Mouse (Mus musculus): ENCODE measurements around the gene Zcchc10. TPM values are rescaled to one million over a fixed set of nuclear protein-coding genes. Genes with fewer than 3 reads are reported as not detected.

Gene Zcchc10
- total and polyA plus RNA-seq, 3 experiments, result 7.6 to 10.1 (median 8.8) TPM

Other genes starting within 250 kb of the Zcchc10 start
- 100 to 1,000 TPM; 194 to 257 TPM for gene Hspa4, start 24.2 kb upstream of the Zcchc10 start, total RNA-seq (2021)
- 54.0 and 57.0 TPM in 2 replicates for gene Hspa4, start 24.2 kb upstream of the Zcchc10 start, polyA plus RNA-seq (2012; rRNA removed)
- gene Aff4, start 26.2 kb downstream of the Zcchc10 start, total RNA-seq (2021), result 100 to 1,000 TPM; 145 to 306 TPM
- gene Aff4, start 26.2 kb downstream of the Zcchc10 start, polyA plus RNA-seq (2012; rRNA removed), result 6.3 and 8.7 TPM in 2 replicates
- gene Leap2, start 98.5 kb downstream of the Zcchc10 start, total RNA-seq (2021), result not detected
- gene Leap2, start 98.5 kb downstream of the Zcchc10 start, polyA plus RNA-seq (2012; rRNA removed), result not detected in 2 replicates
- 1,000 to 10,000 TPM; 1,216 to 1,248 TPM for gene Uqcrq, start 106.2 kb downstream of the Zcchc10 start, total RNA-seq (2021)
- gene Uqcrq, start 106.2 kb downstream of the Zcchc10 start, polyA plus RNA-seq (2012; rRNA removed), result 845 and 941 TPM in 2 replicates
- gene Gdf9, start 106.3 kb downstream of the Zcchc10 start, total RNA-seq (2021), result 1 to 10 TPM in 1 of 2 experiments, under 1 TPM in 1; 0.90 to 9.0 TPM
- 0.36 and 0.39 TPM in 2 replicates for gene Gdf9, start 106.3 kb downstream of the Zcchc10 start, polyA plus RNA-seq (2012; rRNA removed)
- gene Gm10447, start 132.4 kb downstream of the Zcchc10 start, total RNA-seq (2021), result not detected
- gene Gm10447, start 132.4 kb downstream of the Zcchc10 start, polyA plus RNA-seq (2012; rRNA removed), result 0.08 TPM in 1 of 2 replicates, not detected in the other
- gene Shroom1, start 132.5 kb downstream of the Zcchc10 start, total RNA-seq (2021), result 1 to 10 TPM; 3.5 to 3.8 TPM
- gene Shroom1, start 132.5 kb downstream of the Zcchc10 start, polyA plus RNA-seq (2012; rRNA removed), result 5.0 and 5.3 TPM in 2 replicates
- gene Gm9837, start 145.8 kb downstream of the Zcchc10 start, total RNA-seq (2021), result not detected
- gene Gm9837, start 145.8 kb downstream of the Zcchc10 start, polyA plus RNA-seq (2012; rRNA removed), result not detected in 2 replicates
- gene Gm9945, start 155.5 kb downstream of the Zcchc10 start, total RNA-seq (2021), result not detected
- not detected in 2 replicates for gene Gm9945, start 155.5 kb downstream of the Zcchc10 start, polyA plus RNA-seq (2012; rRNA removed)
- under 1 TPM; 0.29 to 0.45 TPM for gene Sowaha, start 155.6 kb downstream of the Zcchc10 start, total RNA-seq (2021)
- gene Sowaha, start 155.6 kb downstream of the Zcchc10 start, polyA plus RNA-seq (2012; rRNA removed), result 0.47 and 0.72 TPM in 2 replicates
- gene Sept8, start 194.6 kb downstream of the Zcchc10 start, total RNA-seq (2021), result 10 to 100 TPM; 38.1 to 43.7 TPM
- gene Sept8, start 194.6 kb downstream of the Zcchc10 start, polyA plus RNA-seq (2012; rRNA removed), result 32.7 and 46.9 TPM in 2 replicates
- gene Kif3a, start 242.7 kb downstream of the Zcchc10 start, total RNA-seq (2021), result 10 to 100 TPM; 23.0 to 29.8 TPM
- 3.1 and 3.6 TPM in 2 replicates for gene Kif3a, start 242.7 kb downstream of the Zcchc10 start, polyA plus RNA-seq (2012; rRNA removed)